Mouse (Mus musculus): ENCODE data around the gene Ubac2.
A peak's percentile ranks its signal among the peaks of the same experiment; 100 is the strongest.
"Not testable (repeated sequence)": the region's sequence is repeated elsewhere in the genome, so short reads cannot be mapped to it uniquely, and the experiment has no call there.

The Ubac2 gene

GRCm38 (mm10) chr14:121878176-121878858 lies at the start of gene Ubac2:
Gene Ubac2, plus strand, starts transcription at chr14:121878620.
- peak; percentile 98 to 99 for DNase-seq

- DNase-seq: peak; percentile 25 to 50
Measured at GRCm38 (mm10) chr14:121829816-121830442, 48.5 kb upstream of the Ubac2 start.

DNA sequence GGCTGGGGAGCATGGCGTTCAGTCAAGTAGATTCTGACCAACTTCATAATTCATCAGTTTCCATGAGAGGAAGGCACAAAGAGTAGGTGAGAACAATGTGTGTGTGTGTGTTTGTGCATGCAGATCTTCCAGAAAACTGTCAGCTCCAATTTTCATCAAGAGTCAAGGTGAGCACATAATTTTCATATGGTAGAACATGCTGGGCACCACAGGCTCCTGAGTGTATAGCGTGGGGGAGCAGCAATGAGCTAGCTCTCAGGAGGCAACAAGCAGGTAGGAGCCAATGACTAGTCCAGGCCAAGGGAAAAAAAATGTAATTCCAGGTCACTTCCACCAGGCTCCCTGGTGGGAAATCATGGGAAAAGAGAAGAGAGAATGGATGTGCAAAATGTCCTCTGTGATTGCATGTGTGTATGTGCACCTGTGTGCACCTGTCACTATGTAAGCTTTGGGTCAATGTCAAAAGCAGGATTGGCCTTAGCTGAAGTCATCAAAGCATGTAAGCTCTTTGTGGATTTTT lies 45.4 kb upstream of the Ubac2 start:
- no peak for DNase-seq

- DNase-seq: no peak
Measured at GRCm38 (mm10) chr14:121838161-121838560, 40.3 kb upstream of the Ubac2 start.

DNA sequence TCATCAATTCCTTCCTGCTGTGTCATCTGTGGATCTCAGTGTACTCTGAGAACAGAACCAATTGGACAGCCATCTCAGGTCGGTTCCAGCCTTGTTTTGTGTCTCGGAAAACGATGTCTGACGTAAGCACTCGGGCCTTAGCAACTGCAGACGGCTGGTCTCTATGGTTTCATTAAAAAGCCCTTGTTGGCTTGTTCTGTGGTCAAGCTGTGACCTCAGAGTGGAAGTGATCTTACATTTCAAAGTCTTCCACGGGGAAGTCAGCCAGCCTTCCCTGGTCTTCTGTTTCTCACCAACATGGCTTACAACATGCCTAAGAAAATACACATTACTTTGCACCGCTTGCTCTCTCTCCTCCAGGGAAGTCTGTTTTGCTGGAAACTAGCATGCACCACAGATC lies 38.2 kb upstream of the Ubac2 start:
- DNase-seq: no peak

DNA sequence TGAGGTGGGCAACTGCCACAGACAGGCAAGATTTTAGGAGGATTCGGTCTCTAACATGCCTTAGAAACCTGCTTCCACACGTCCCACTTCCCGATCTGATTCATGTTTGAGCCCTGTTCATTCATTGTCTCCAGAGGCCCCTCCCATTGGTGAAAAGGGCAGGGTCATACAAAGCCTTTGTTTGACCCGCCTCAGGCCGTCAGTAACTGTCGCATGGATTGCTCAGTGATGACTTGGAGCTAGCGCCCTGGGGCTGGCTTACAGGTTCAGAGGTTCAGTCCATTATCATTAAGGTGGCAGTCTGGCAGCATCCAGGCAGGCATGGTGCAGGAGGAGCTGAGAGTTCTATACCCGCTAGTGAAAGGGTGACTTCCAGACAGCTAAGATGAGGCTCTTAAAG lies 33.9 kb upstream of the Ubac2 start:
- DNase-seq: no peak

DNA sequence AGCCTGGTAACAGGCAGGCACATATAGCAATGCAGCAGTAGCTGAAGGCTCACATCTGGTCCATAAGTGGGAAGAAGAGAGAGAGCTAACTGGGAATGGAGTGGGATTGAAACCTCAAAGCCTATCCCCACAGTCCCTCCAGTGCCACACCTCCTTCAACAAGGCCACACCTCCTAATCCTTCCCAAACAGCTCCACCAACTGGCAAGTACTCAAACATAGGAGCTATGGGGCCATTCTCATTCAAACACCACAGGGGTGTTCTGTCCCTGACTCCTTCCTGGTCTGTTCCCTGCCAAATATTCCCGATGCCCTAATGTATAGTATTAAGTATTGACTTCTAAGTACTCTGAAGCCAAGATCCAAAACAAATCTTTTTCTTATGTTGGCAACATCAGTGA lies 27.2 kb upstream of the Ubac2 start:
- DNase-seq: no peak

DNA sequence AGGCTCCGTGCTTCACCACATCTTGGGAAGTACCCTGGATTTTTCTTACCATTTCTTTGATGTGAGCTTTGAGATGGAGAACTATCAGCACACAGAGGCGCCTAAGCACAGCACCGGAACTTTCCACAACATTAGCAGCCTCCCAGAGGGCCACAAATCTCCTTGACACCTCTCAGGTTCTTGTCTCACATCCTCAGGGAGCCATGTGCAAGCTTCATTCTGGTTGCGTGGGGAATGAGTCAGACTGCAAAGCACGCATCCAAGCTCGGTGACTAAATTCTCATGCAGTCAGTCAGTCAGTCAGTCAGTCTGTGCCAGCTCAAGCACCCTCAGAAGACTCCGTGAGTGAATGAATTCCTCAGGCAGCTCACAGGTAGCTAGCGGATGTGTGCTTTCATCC lies 25.9 kb upstream of the Ubac2 start:
- DNase-seq: no peak

- peak; percentile 64 to 75 for DNase-seq
Measured at GRCm38 (mm10) chr14:121865162-121865561, 13.3 kb upstream of the Ubac2 start.

GRCm38 (mm10) chr14:121866574-121866973 lies 11.8 kb upstream of the Ubac2 start:
- no peak for DNase-seq

GRCm38 (mm10) chr14:121869111-121869510 lies 9.3 kb upstream of the Ubac2 start:
- no peak for DNase-seq

GRCm38 (mm10) chr14:121872760-121873159 lies 5.7 kb upstream of the Ubac2 start:
- DNase-seq: no peak

DNA sequence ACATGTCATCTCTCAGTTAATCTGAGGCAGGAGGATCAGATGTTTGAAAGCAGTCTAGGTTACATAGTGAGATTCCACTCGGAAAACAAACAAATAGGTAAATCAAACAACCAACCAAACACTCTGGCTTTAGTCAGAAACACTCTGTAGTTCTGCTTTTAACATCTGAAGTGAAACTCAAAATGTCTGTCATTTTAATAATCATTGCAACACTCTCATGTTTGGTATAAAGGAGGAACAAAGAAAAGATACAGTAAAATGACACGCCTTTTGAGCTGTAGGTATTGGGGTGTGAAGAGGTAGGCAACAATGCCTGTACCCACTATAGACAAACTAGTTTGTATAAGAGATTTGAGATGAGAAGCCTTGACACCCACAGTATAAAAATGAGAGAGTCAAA lies 5.2 kb upstream of the Ubac2 start:
- no peak for DNase-seq

GRCm38 (mm10) chr14:121873646-121874045 lies 4.8 kb upstream of the Ubac2 start:
- no peak for DNase-seq

- DNase-seq: not testable (repeated sequence)
Measured at GRCm38 (mm10) chr14:121876190-121876589, 2.2 kb upstream of the Ubac2 start.

DNA sequence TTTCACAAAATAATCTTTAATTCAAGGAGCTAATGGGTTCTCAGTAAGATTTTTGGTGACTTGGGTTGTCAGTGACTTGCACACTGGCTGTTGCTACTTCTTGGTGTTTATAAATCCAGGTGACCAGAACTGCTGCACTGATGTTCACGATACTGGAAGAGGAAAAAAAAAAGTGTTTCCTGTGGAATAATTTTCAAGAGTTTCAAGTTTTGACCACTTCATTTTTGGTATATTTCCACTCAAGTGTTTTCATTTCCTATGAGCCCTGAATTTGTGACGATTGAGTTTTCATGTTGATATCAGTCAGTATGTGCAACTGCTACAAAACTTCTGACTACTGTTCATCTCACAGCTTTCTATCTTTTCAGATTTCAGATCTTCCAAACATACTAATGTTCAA lies 1.6 kb upstream of the Ubac2 start:
- no peak for DNase-seq

DNA sequence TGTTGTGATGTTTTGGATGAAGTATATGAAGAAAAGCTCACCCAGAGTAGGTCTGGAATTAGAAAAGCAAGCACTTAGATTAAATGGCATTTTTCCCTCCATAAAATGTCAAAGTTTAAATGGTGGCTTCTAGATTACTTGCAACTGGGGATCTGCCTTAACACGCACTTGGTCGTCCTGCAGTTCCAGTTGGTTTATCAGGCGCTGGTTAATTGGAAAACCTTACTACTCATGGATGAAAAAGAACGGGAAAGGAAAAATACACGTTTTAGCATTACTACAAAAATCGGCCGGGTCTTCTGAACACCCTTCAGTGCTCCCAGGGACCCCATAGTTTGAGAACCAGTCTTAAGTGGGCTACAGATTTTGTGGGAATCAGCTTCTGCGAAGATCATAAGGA lies 780 bp upstream of the Ubac2 start:
- no peak for DNase-seq

DNA sequence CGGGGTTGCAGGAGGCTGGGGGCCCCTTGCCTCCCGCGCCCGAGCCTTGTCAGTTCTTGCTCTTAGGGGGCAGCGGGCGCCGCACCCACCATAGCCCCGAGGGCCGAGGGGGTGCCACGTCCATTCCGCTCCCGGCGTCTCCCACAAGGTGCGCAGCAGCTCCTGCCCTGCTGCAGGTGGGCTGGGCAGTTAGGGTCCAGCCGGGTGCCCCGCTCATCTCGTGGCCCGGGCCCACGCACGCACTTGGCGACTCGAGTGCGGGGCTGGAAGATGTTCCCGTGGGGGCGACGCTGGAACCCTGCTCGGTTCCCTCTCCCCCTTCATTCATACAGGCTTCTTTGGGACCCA lies 413 bp downstream of the Ubac2 start:
- no peak for DNase-seq

DNA sequence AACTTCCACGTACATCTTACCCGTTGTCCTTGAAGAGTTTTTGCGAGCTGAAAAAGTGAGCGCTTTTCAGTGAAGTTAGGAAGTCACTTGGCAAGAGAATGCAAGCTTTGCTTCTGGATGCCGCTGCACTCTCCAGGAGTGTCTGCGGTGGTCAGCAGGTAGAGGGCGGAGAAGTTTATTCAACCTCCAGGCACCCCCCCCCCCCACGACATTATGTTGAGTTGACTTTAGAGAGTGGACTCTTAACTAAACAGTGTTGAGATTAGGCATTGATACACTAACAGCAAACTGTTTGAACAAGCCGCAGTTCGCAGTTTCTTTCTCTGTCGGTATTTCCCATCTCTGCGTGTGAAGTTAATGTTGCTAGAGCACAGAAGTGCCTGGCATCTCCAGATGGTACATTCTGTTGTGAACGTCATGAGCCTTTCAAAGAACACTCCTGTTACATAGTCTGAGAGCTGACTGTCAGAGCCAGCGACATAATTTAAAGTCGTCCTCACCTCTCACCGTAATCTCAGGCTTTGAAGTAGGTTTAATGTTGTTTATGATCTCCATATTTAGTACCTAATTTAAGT lies 933 bp downstream of the Ubac2 start:
- peak; percentile 38 to 40 for DNase-seq

GRCm38 (mm10) chr14:121881211-121881610 lies 2.8 kb downstream of the Ubac2 start:
- DNase-seq: peak; percentile 58 to 72

GRCm38 (mm10) chr14:121884150-121884797 lies 5.9 kb downstream of the Ubac2 start:
- DNase-seq: no peak

- DNase-seq: no peak
Measured at GRCm38 (mm10) chr14:121893747-121894146, 15.3 kb downstream of the Ubac2 start.

- DNase-seq: no peak
Measured at GRCm38 (mm10) chr14:121894511-121895135, 16.2 kb downstream of the Ubac2 start.

Data from thymus, postnatal 36 days (tissue).